In genomic region chr11:117266906-117267721, GRCm38 (mm10) we compare ENCODE assay signal across 8 mouse cellular contexts.
DNase-seq lines count a peak whose midpoint lies in the region; ATAC-seq and TF ChIP-seq lines count a peak whose summit lies in the region.

No protein-coding gene starts in this region.

- TF ChIP-seq POLR2A in testis, adult 2 months (IDR thresholded peaks at IDR 0.05; ENCODE audit: control insufficient read depth, low read depth, low read length): no peak
- no peak for TF ChIP-seq POLR2A in cerebellum, adult 2 months (IDR thresholded peaks at IDR 0.05; ENCODE audit: borderline replicate concordance, insufficient read depth, low read length)

- TF ChIP-seq CTCF in testis, adult 2 months (IDR thresholded peaks at IDR 0.05; ENCODE audit: control insufficient read depth, insufficient read depth, insufficient replicate concordance, low read depth, low read length): no peak
- TF ChIP-seq CTCF in cerebellum, adult 2 months (IDR thresholded peaks at IDR 0.05; ENCODE audit: borderline replicate concordance, insufficient read depth, low read depth, low read length): no peak

- no peaks in the 10 kb centered on the region for H3K36me3 ChIP-seq in testis, adult 2 months (ENCODE audit: control insufficient read depth, insufficient read depth, low read length)
- H3K36me3 ChIP-seq in heart, embryonic 16.5 days (ENCODE audit: control insufficient read depth, insufficient read depth): no peaks in the 10 kb centered on the region
- H3K36me3 ChIP-seq in stomach, embryonic 15.5 days: no peaks in the 10 kb centered on the region

- peak overlapping the region; percentile 79 for H3K4me3 ChIP-seq in testis, adult 2 months (ENCODE audit: control insufficient read depth, low read depth, low read length)
- peak overlapping the region; percentile 75 for H3K4me3 ChIP-seq in heart, embryonic 16.5 days (ENCODE audit: low read length)
- H3K4me3 ChIP-seq in stomach, embryonic 15.5 days (replicated peaks): peak overlapping the region; percentile 72
- H3K4me3 ChIP-seq in cerebellum, adult 2 months (replicated peaks; ENCODE audit: insufficient read depth, low read depth, low read length): no peak overlapping the region

- H3K9me3 ChIP-seq in heart, embryonic 16.5 days (replicated peaks; ENCODE audit: control insufficient read depth, low read length): no peaks in the 10 kb centered on the region
- H3K9me3 ChIP-seq in stomach, embryonic 15.5 days: no peaks in the 10 kb centered on the region

- H3K27me3 ChIP-seq in testis, adult 2 months (ENCODE audit: control insufficient read depth, insufficient read depth, low read length): no peaks in the 10 kb centered on the region
- peaks cover 24% of the 10 kb centered on the region for H3K27me3 ChIP-seq in heart, embryonic 16.5 days (ENCODE audit: control insufficient read depth, insufficient read depth, low read length)
- no peaks in the 10 kb centered on the region for H3K27me3 ChIP-seq in stomach, embryonic 15.5 days (replicated peaks)
- H3K27me3 ChIP-seq in cerebellum, adult 2 months (ENCODE audit: control insufficient read depth, insufficient read depth, low read length): no peaks in the 10 kb centered on the region; the same call in 1 of the 2 replicates

- peak; percentile 56 for ATAC-seq in heart, embryonic 16.5 days (replicated peaks; ENCODE audit: extremely low read depth, insufficient read depth, low FRiP score)
- ATAC-seq in megakaryocyte progenitor cell, adult 5-6 weeks (replicated peaks; ENCODE audit: poor library complexity): peak; percentile 68
- ATAC-seq in stomach, embryonic 15.5 days (ENCODE audit: insufficient read depth, low FRiP score, low read depth): peak; percentile 47; the same call in 1 of the 2 replicates

- peak overlapping the region; percentile 83 for H3K4me2 ChIP-seq in heart, embryonic 16.5 days (ENCODE audit: low read depth, low read length)
- H3K4me2 ChIP-seq in stomach, embryonic 15.5 days: peak overlapping the region; percentile 81

- H3K27ac ChIP-seq in testis, adult 2 months (ENCODE audit: control insufficient read depth, insufficient read depth, low read depth, low read length): peak overlapping the region; percentile 73
- H3K27ac ChIP-seq in heart, embryonic 16.5 days (ENCODE audit: low read length): peak overlapping the region; percentile 86
- peak overlapping the region; percentile 88 for H3K27ac ChIP-seq in stomach, embryonic 15.5 days
- H3K27ac ChIP-seq in cerebellum, adult 2 months (ENCODE audit: insufficient read depth, low read length): no peak overlapping the region

- H3K9ac ChIP-seq in heart, embryonic 16.5 days (ENCODE audit: low read length): peak overlapping the region; percentile 78
- H3K9ac ChIP-seq in stomach, embryonic 15.5 days: peak overlapping the region; percentile 61

- WGBS in heart, embryonic 16.5 days: under 1% methylated on average over 37 of the region's 37 CpGs
- under 1% methylated on average over 37 of the region's 37 CpGs for WGBS in stomach, embryonic 15.5 days
- 4% methylated on average over 37 of the region's 37 CpGs for WGBS in cerebellum, adult 2 months

- DNase-seq in testis, postnatal 14 days (ENCODE audit: low spot score): no peak
- peak; percentile 86 for DNase-seq in embryo, embryonic 9.5 days (ENCODE audit: extremely low spot score)
- peak; percentile 77 to 86 for DNase-seq in kidney, postnatal 4 days
- no peak for DNase-seq in cerebellum, adult 2 months

- peaks cover 18% of the 10 kb centered on the region for H3K4me1 ChIP-seq in testis, adult 2 months (ENCODE audit: control insufficient read depth, insufficient read depth, low read length)
- H3K4me1 ChIP-seq in heart, embryonic 16.5 days (ENCODE audit: control insufficient read depth, insufficient read depth, low read length): peaks cover 50% of the 10 kb centered on the region
- H3K4me1 ChIP-seq in stomach, embryonic 15.5 days: peaks cover 53% of the 10 kb centered on the region
- peaks cover 6% of the 10 kb centered on the region for H3K4me1 ChIP-seq in cerebellum, adult 2 months (ENCODE audit: control insufficient read depth, insufficient read depth, low read length)

Comparison
In these comparisons a context has a peak if more than half of its experiments do, and no peak if none do; other contexts are left out.
1. DNase-seq: peak in embryo, embryonic 9.5 days (single experiment) and kidney, postnatal 4 days (2 of 2); none in testis, postnatal 14 days (single experiment) and cerebellum, adult 2 months (0 of 2).
2. Peak in every context shown above with its lines, with median percentiles within 50 percentile points of each other: ATAC-seq.